Comparison of ENCODE assay signal across 36 mouse cellular contexts in the genomic region with DNA sequence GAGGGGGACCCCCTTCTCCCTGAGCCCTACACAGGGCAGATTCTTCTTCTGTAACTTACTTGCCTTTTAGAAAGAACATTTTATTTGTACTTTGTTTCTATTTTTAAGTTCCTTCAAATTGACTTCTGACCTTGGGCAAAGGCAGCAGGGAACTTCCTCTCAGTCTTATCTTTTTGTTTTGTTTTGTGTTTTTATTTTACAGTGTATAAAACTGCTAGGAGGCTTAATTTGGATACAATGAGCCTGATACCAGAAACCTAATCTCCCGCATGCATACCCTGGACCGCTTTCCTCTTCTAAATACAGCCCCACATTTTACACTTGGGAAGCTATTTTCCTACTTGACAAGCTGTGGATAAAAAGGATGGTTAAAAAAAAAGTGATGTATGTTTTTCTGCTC. TPM values are rescaled to one million over a fixed set of nuclear protein-coding genes. Genes with fewer than 3 reads are reported as not detected.
"Had no signal": no experiment of that assay in that cellular context is flagged by ENCODE, and none has a peak within 500 bp of the region (broad histone marks: within the 10 kb centered on the region; RNA-seq: fewer than 3 reads in every experiment).

No protein-coding gene starts in this region.

- H3K4me3 ChIP-seq: heart, embryonic 10.5 days; heart, embryonic 12.5 days; heart, embryonic 13.5 days; heart, embryonic 15.5 days; hindbrain, embryonic 10.5 days; hindbrain, embryonic 12.5 days; hindbrain, embryonic 13.5 days; hindbrain, embryonic 15.5 days; intestine, embryonic 15.5 days; kidney, embryonic 15.5 days; layer of hippocampus, adult 2 months had no signal

- H3K9me3 ChIP-seq: heart, embryonic 10.5 days; heart, embryonic 12.5 days; heart, embryonic 13.5 days; heart, embryonic 15.5 days; hindbrain, embryonic 10.5 days; hindbrain, embryonic 12.5 days; hindbrain, embryonic 13.5 days; hindbrain, embryonic 15.5 days; intestine, embryonic 15.5 days; kidney, embryonic 15.5 days had no signal

- H3K27me3 ChIP-seq: hindbrain, embryonic 12.5 days; hindbrain, embryonic 15.5 days; intestine, embryonic 15.5 days; kidney, embryonic 15.5 days had no signal

- H3K4me2 ChIP-seq: heart, embryonic 11.5 days; heart, embryonic 12.5 days; heart, embryonic 13.5 days; heart, embryonic 15.5 days; hindbrain, embryonic 12.5 days; hindbrain, embryonic 13.5 days; hindbrain, embryonic 14.5 days; hindbrain, embryonic 15.5 days; intestine, embryonic 15.5 days; kidney, embryonic 15.5 days had no signal

- H3K9ac ChIP-seq: heart, embryonic 12.5 days; heart, embryonic 13.5 days; heart, embryonic 15.5 days; hindbrain, embryonic 12.5 days; hindbrain, embryonic 13.5 days; hindbrain, embryonic 14.5 days; hindbrain, embryonic 15.5 days; intestine, embryonic 15.5 days; kidney, embryonic 15.5 days had no signal

- DNase-seq: heart, postnatal 10 days; heart, postnatal 14 days; heart, postnatal 36 days; heart, postnatal 4 days; kidney, adult 11 months; kidney, adult 18-20 months; kidney, adult 2 months; kidney, adult 8-10 months; kidney, adult 9 months; kidney, postnatal 10 days; kidney, postnatal 14 days; kidney, postnatal 25 days; kidney, postnatal 36 days; kidney, postnatal 4 days; layer of hippocampus, adult 9-11 months; layer of hippocampus, postnatal 36 days had no signal

- H3K36me3 ChIP-seq: heart, embryonic 10.5 days; heart, embryonic 12.5 days; heart, embryonic 13.5 days; heart, embryonic 15.5 days; hindbrain, embryonic 10.5 days; hindbrain, embryonic 12.5 days; hindbrain, embryonic 13.5 days; hindbrain, embryonic 15.5 days; intestine, embryonic 15.5 days; kidney, embryonic 15.5 days had no signal

- H3K4me1 ChIP-seq: heart, embryonic 12.5 days; heart, embryonic 15.5 days; hindbrain, embryonic 12.5 days; hindbrain, embryonic 13.5 days; hindbrain, embryonic 15.5 days; intestine, embryonic 15.5 days had no signal

- ATAC-seq: hindbrain, embryonic 16.5 days; hindbrain, postnatal 0 days; inflammation-experienced regulatory T-cells, adult 6 months; intestine, embryonic 15.5 days; intestine, embryonic 16.5 days; intestine, postnatal 0 days had no signal

- H3K27ac ChIP-seq: heart, embryonic 10.5 days; heart, embryonic 13.5 days; heart, embryonic 15.5 days; hindbrain, embryonic 10.5 days; hindbrain, embryonic 12.5 days; hindbrain, embryonic 13.5 days; hindbrain, embryonic 14.5 days; hindbrain, embryonic 15.5 days; hindbrain, postnatal 0 days; intestine, embryonic 15.5 days; kidney, embryonic 15.5 days; kidney, postnatal 0 days; layer of hippocampus, adult 2 months had no signal

RNA-seq across cellular contexts. Expression of gene Sall1, which starts 35.2 kb away (rescaled TPM):
- total RNA-seq: hematopoietic stem cell, adult 5-6 weeks had no signal
- polyA plus RNA-seq: inflammation-experienced regulatory T-cells, adult 6 months had no signal
